Mouse (Mus musculus): Measurements from ENCODE around the gene Aoah. TPM values are rescaled to one million over a fixed set of nuclear protein-coding genes. Genes with fewer than 3 reads are reported as not detected.

Aoah gene
- polyA plus RNA-seq, 2 experiments = 1.3 TPM

GRCm38 (mm10) chr13:20939099-20939498 lies 145.2 kb downstream of the Aoah start:
- no peak overlapping the region for H3K4me2 ChIP-seq (replicated peaks; ENCODE audit: low read depth, low read length, severe bottlenecking)
- no peaks in the 10 kb centered on the region for H3K36me3 ChIP-seq (ENCODE audit: control insufficient read depth, insufficient read depth, low read length)
- H3K9me3 ChIP-seq (ENCODE audit: control insufficient read depth, low read length) = no peaks in the 10 kb centered on the region
- no peak overlapping the region for H3K9ac ChIP-seq (ENCODE audit: low read depth, low read length, severe bottlenecking)
- no peaks in the 10 kb centered on the region for H3K27me3 ChIP-seq (ENCODE audit: control insufficient read depth, insufficient read depth, low read length)
- no peak for TF ChIP-seq POLR2A (IDR thresholded peaks at IDR 0.05; ENCODE audit: borderline replicate concordance, extremely low read depth, insufficient read depth, insufficient read length)
- no peaks in the 10 kb centered on the region for H3K4me1 ChIP-seq (ENCODE audit: control insufficient read depth, insufficient read depth, low read length)
- ATAC-seq (ENCODE audit: low FRiP score, low read depth) (no peak), DNase-seq (ENCODE audit: low spot score) (no peak)
- no peak overlapping the region for H3K27ac ChIP-seq (replicated peaks; ENCODE audit: low read depth, low read length)
- H3K4me3 ChIP-seq (replicated peaks; ENCODE audit: low read length) = no peak overlapping the region
- 69% methylated on average over 6 of the region's 6 CpGs for WGBS

- Histone ChIP-seq H3K4me3 (replicated peaks; ENCODE audit: low read length) (no peak overlapping the region), H3K27ac (replicated peaks; ENCODE audit: low read depth, low read length) (no peak overlapping the region), H3K4me2 (replicated peaks; ENCODE audit: low read depth, low read length, severe bottlenecking) (no peak overlapping the region), H3K36me3 (ENCODE audit: control insufficient read depth, insufficient read depth, low read length) (no peaks in the 10 kb centered on the region), H3K9ac (ENCODE audit: low read depth, low read length, severe bottlenecking) (no peak overlapping the region), H3K27me3 (ENCODE audit: control insufficient read depth, insufficient read depth, low read length) (no peaks in the 10 kb centered on the region), H3K9me3 (ENCODE audit: control insufficient read depth, low read length) (no peaks in the 10 kb centered on the region), H3K4me1 (ENCODE audit: control insufficient read depth, insufficient read depth, low read length) (no peaks in the 10 kb centered on the region)
- ATAC-seq (ENCODE audit: low FRiP score, low read depth) (no peak), DNase-seq (ENCODE audit: low spot score) (no peak)
- WGBS = 52% methylated on average over 6 of the region's 6 CpGs
- TF ChIP-seq POLR2A (IDR thresholded peaks at IDR 0.05; ENCODE audit: borderline replicate concordance, extremely low read depth, insufficient read depth, insufficient read length) = no peak
Observed at GRCm38 (mm10) chr13:20940389-20940788, 146.5 kb downstream of the Aoah start.

- Histone ChIP-seq H3K9ac (ENCODE audit: low read depth, low read length, severe bottlenecking) (no peak overlapping the region), H3K4me3 (replicated peaks; ENCODE audit: low read length) (no peak overlapping the region), H3K4me2 (replicated peaks; ENCODE audit: low read depth, low read length, severe bottlenecking) (no peak overlapping the region), H3K27me3 (ENCODE audit: control insufficient read depth, insufficient read depth, low read length) (no peaks in the 10 kb centered on the region), H3K4me1 (ENCODE audit: control insufficient read depth, insufficient read depth, low read length) (no peaks in the 10 kb centered on the region), H3K9me3 (ENCODE audit: control insufficient read depth, low read length) (no peaks in the 10 kb centered on the region), H3K36me3 (ENCODE audit: control insufficient read depth, insufficient read depth, low read length) (no peaks in the 10 kb centered on the region), H3K27ac (replicated peaks; ENCODE audit: low read depth, low read length) (no peak overlapping the region)
- TF ChIP-seq POLR2A (IDR thresholded peaks at IDR 0.05; ENCODE audit: borderline replicate concordance, extremely low read depth, insufficient read depth, insufficient read length) = no peak
- WGBS = 89% methylated on average over 4 of the region's 4 CpGs
- DNase-seq (ENCODE audit: low spot score) = no peak
- ATAC-seq (ENCODE audit: low FRiP score, low read depth) = no peak
Observed at GRCm38 (mm10) chr13:20941707-20942106, 147.8 kb downstream of the Aoah start.

- Histone ChIP-seq H3K36me3 (ENCODE audit: control insufficient read depth, insufficient read depth, low read length) (no peaks in the 10 kb centered on the region), H3K4me2 (replicated peaks; ENCODE audit: low read depth, low read length, severe bottlenecking) (no peak overlapping the region), H3K4me3 (replicated peaks; ENCODE audit: low read length) (no peak overlapping the region), H3K9me3 (ENCODE audit: control insufficient read depth, low read length) (no peaks in the 10 kb centered on the region), H3K27me3 (ENCODE audit: control insufficient read depth, insufficient read depth, low read length) (no peaks in the 10 kb centered on the region), H3K9ac (ENCODE audit: low read depth, low read length, severe bottlenecking) (no peak overlapping the region), H3K27ac (replicated peaks; ENCODE audit: low read depth, low read length) (no peak overlapping the region), H3K4me1 (ENCODE audit: control insufficient read depth, insufficient read depth, low read length) (no peaks in the 10 kb centered on the region)
- TF ChIP-seq POLR2A (IDR thresholded peaks at IDR 0.05; ENCODE audit: borderline replicate concordance, extremely low read depth, insufficient read depth, insufficient read length) = no peak
- DNase-seq (ENCODE audit: low spot score) = no peak
- no peak for ATAC-seq (ENCODE audit: low FRiP score, low read depth)
- 80% methylated on average over 3 of the region's 3 CpGs for WGBS
Observed at GRCm38 (mm10) chr13:20963086-20963485, 169.2 kb downstream of the Aoah start.

- Histone ChIP-seq H3K36me3 (ENCODE audit: control insufficient read depth, insufficient read depth, low read length) (no peaks in the 10 kb centered on the region), H3K4me1 (ENCODE audit: control insufficient read depth, insufficient read depth, low read length) (no peaks in the 10 kb centered on the region), H3K9me3 (ENCODE audit: control insufficient read depth, low read length) (no peaks in the 10 kb centered on the region), H3K27me3 (ENCODE audit: control insufficient read depth, insufficient read depth, low read length) (no peaks in the 10 kb centered on the region), H3K4me3 (replicated peaks; ENCODE audit: low read length) (no peak overlapping the region), H3K27ac (replicated peaks; ENCODE audit: low read depth, low read length) (no peak overlapping the region), H3K9ac (ENCODE audit: low read depth, low read length, severe bottlenecking) (no peak overlapping the region), H3K4me2 (replicated peaks; ENCODE audit: low read depth, low read length, severe bottlenecking) (no peak overlapping the region)
- no peak for TF ChIP-seq POLR2A (IDR thresholded peaks at IDR 0.05; ENCODE audit: borderline replicate concordance, extremely low read depth, insufficient read depth, insufficient read length)
- WGBS = 86% methylated on average over 8 of the region's 8 CpGs
- ATAC-seq (ENCODE audit: low FRiP score, low read depth) = no peak
- no peak for DNase-seq (ENCODE audit: low spot score)
Observed at GRCm38 (mm10) chr13:20981234-20982230, 187.6 kb downstream of the Aoah start.

All from limb, embryonic 14.5 days (tissue).